21 mouse cellular contexts compared by ENCODE assay signal in genomic region chr14:27325537-27325936, GRCm38 (mm10).
DNase-seq lines count a peak whose midpoint lies in the region; ATAC-seq and TF ChIP-seq lines count a peak whose summit lies in the region.
"Had no signal": no experiment of that assay in that cellular context is flagged by ENCODE, and none has a peak within 500 bp of the region (broad histone marks: within the 10 kb centered on the region; RNA-seq: fewer than 3 reads in every experiment).

No protein-coding gene starts in this region.

- 61% methylated on average over 6 of the region's 6 CpGs for WGBS in kidney, adult 2 months
- 29% methylated on average over 6 of the region's 6 CpGs for WGBS in limb, embryonic 15.5 days

- DNase-seq in kidney, adult 2 months: no peak
- DNase-seq in kidney, postnatal 14 days: no peak
- peak; percentile 95 for DNase-seq in fat pad, adult 2 months (ENCODE audit: extremely low read depth, low read depth, low spot score)
- no peak for DNase-seq in thymus, postnatal 14 days
- DNase-seq in urinary bladder, postnatal 14 days (ENCODE audit: low spot score): no peak
- DNase-seq: adrenal gland, adult 8-10 months; cerebellum, adult 8-10 months; cerebellum, postnatal 36 days; kidney, adult 18-20 months; kidney, postnatal 4 days; liver; lung, adult 2 months; lung, postnatal 36 days had no signal

- no peak for TF ChIP-seq CTCF in kidney, adult 2 months (conservative IDR thresholded peaks at IDR 0.05; ENCODE audit: insufficient read depth, insufficient read length, low read depth, low read length)

- no peaks in the 10 kb centered on the region for H3K36me3 ChIP-seq in kidney, adult 2 months (ENCODE audit: control insufficient read depth, insufficient read depth, low read length)
- no peaks in the 10 kb centered on the region for H3K36me3 ChIP-seq in limb, embryonic 15.5 days
- H3K36me3 ChIP-seq: forebrain, embryonic 15.5 days; hindbrain, embryonic 15.5 days; midbrain, embryonic 12.5 days had no signal

- H3K27ac ChIP-seq in kidney, adult 2 months (ENCODE audit: insufficient read depth, low read depth, low read length): peak overlapping the region; percentile 46; the same call in 1 of the 2 replicates
- H3K27ac ChIP-seq in limb, embryonic 15.5 days: peak overlapping the region; percentile 65
- H3K27ac ChIP-seq: forebrain, embryonic 15.5 days; hindbrain, embryonic 15.5 days; liver, embryonic 14.5 days; midbrain, embryonic 12.5 days had no signal

- H3K9me3 ChIP-seq in limb, embryonic 15.5 days: no peaks in the 10 kb centered on the region
- H3K9me3 ChIP-seq: forebrain, embryonic 15.5 days; hindbrain, embryonic 15.5 days; midbrain, embryonic 12.5 days had no signal

- no peak overlapping the region for H3K9ac ChIP-seq in limb, embryonic 15.5 days
- H3K9ac ChIP-seq: forebrain, embryonic 15.5 days; hindbrain, embryonic 15.5 days; liver, embryonic 14.5 days; midbrain, embryonic 12.5 days had no signal

- peaks cover 8% of the 10 kb centered on the region; the same call in 1 of the 2 replicates for H3K4me1 ChIP-seq in kidney, adult 2 months (ENCODE audit: control insufficient read depth, insufficient read depth, low read length)
- peaks cover 27% of the 10 kb centered on the region for H3K4me1 ChIP-seq in limb, embryonic 15.5 days
- H3K4me1 ChIP-seq: forebrain, embryonic 15.5 days; hindbrain, embryonic 15.5 days; midbrain, embryonic 12.5 days had no signal

- TF ChIP-seq POLR2A in kidney, adult 2 months (IDR thresholded peaks at IDR 0.05; ENCODE audit: low read depth, low read length): no peak

- no peaks in the 10 kb centered on the region for H3K27me3 ChIP-seq in kidney, adult 2 months (replicated peaks; ENCODE audit: control insufficient read depth, insufficient read depth, low read length)
- H3K27me3 ChIP-seq in limb, embryonic 15.5 days: no peaks in the 10 kb centered on the region
- H3K27me3 ChIP-seq: CH12.LX; forebrain, embryonic 15.5 days; hindbrain, embryonic 15.5 days; midbrain, embryonic 12.5 days had no signal

- no peak overlapping the region for H3K4me2 ChIP-seq in limb, embryonic 15.5 days
- H3K4me2 ChIP-seq: forebrain, embryonic 15.5 days; heart, embryonic 11.5 days; hindbrain, embryonic 15.5 days; midbrain, embryonic 12.5 days had no signal

- ATAC-seq in CD4-positive, CD25-positive, alpha-beta regulatory T cell, adult 4 months: peak; percentile 72
- peak; percentile 62; the same call in 1 of the 2 replicates for ATAC-seq in limb, embryonic 15.5 days (ENCODE audit: insufficient number of reproducible peaks, low FRiP score, low TSS enrichment, low read depth)
- ATAC-seq: forebrain, embryonic 15.5 days had no signal

- no peak overlapping the region for H3K4me3 ChIP-seq in kidney, adult 2 months (ENCODE audit: insufficient read depth, low read depth, low read length)
- no peak overlapping the region for H3K4me3 ChIP-seq in limb, embryonic 15.5 days
- H3K4me3 ChIP-seq: forebrain, embryonic 15.5 days; hindbrain, embryonic 15.5 days; midbrain, embryonic 12.5 days had no signal
